Mouse (Mus musculus): ENCODE data around the gene Gm15319.
"Not testable (repeated sequence)": the region's sequence is repeated elsewhere in the genome, so short reads cannot be mapped to it uniquely, and the experiment has no call there.

Gene Gm15319

GRCm38 (mm10) chr8:20296803-20297702 is 66.0 kb downstream of the Gm15319 start:
- peak; percentile 84 to 88 for DNase-seq

DNA sequence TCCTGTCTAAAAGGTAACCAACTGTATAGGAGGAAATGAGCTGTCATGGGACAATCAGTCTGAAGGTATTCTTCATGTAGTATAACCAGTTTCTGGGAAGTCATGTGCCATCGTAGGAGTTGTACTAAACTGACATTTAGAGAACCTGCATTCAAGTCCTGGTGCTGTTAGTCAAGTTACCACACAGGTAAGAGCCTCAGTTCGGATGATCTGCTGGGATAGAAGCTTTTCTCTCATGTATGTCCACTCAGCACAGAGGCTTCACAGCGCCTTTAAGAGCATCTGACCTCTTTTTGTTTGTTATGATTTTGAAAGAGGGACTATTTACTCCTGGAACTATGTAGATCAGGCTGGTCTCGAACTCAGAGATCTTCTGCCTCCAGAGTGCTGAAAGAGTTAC is 67.1 kb downstream of the Gm15319 start:
- DNase-seq = not testable (repeated sequence)

DNA sequence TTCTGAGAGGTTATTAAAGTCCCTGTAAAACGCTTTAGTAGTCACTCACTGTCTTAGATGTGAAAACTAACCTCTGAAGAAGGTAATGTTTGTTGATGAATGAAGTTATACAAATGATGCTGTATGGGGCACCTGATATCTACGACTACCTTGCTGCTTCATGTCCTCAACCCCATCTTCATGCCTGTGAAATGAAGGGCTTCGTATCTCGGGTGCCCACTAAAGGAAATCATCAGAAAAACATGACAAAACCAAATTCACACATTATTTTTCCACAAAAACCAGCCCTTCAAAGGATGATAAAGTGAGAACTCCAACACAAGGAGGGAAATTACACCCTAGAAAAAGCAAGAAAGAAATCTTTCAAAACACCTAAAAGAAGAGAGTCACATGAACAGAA is 68.2 kb downstream of the Gm15319 start:
- DNase-seq = not testable (repeated sequence)

- not testable (repeated sequence) for DNase-seq
Observed at GRCm38 (mm10) chr8:20293966-20294365, 69.0 kb downstream of the Gm15319 start.

DNA sequence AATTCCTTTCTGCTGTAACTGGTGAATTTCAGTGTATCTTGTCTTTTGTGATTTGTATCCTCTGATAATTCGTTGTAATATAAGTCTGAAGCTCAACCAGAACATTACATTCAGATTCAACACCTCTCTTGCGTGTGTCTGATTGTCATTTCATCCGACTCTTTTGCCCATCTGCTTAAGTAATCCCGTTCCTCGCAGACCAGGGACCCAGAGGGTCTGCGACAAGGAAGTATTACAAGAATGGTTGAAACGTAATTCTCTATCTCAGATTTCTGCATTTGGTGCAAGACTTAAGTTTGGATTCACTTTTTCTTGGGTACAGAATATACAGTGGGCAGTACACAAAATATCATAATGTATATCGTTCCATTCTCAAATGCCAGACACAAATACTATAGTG is 73.0 kb downstream of the Gm15319 start:
- not testable (repeated sequence) for DNase-seq

- DNase-seq = not testable (repeated sequence)
Observed at GRCm38 (mm10) chr8:20288878-20289277, 74.1 kb downstream of the Gm15319 start.

DNA sequence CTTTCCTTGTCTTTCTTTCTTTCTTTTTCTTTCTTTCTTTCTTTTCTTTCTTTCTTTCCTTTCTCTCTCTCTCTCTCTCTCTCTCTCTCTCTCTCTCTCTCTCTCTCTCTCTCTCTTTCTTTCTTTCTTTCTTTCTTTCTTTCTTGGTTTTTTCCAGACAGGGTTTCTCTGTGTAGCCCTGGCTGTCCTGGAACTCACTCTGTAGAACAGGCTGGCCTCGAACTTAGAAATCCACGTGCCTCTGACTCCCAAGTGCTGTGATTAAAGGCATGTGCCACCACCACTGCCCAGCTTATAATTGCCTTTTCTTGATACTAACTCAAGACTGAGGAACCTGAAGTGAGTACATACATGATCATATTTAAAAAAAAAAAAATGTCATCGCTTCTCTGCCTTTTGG is 75.3 kb downstream of the Gm15319 start:
- not testable (repeated sequence) for DNase-seq

Data from lung, adult 18-20 months (tissue).